Mouse (Mus musculus) liver, embryonic 15.5 days (tissue): ENCODE results near the gene Tmem202. TPM values are rescaled to one million over a fixed set of nuclear protein-coding genes. Genes with fewer than 3 reads are reported as not detected.

Source experiments
- ATAC-seq: fragments of 200-750 bp; cut with Nextera tagmentation; 2 replicates; pipeline ENCODE4 v1.8.0; 2017; ENCODE audit warnings: moderate number of reproducible peaks, mild to moderate bottlenecking, moderate library complexity; ENCODE audit not compliant: insufficient read depth
- H3K27ac ChIP-seq: fragments of 300-500 bp; sonication (generic); replicated peaks from 2 replicates; pipeline ENCODE4 v1.5.1; 2015; ENCODE audit warnings: mild to moderate bottlenecking, inconsistent platforms
- H3K27me3 ChIP-seq: fragments of 300-500 bp; sonication (generic); 2 replicates; pipeline ENCODE4 v1.6.1; 2015; ENCODE audit warnings: mild to moderate bottlenecking, inconsistent platforms
- H3K36me3 ChIP-seq: fragments of 300-500 bp; sonication (generic); replicated peaks from 2 replicates; pipeline ENCODE4 v1.6.1; 2015; ENCODE audit warnings: moderate library complexity, mild to moderate bottlenecking, inconsistent platforms
- H3K4me1 ChIP-seq: fragments of 300-500 bp; sonication (generic); replicated peaks from 2 replicates; pipeline ENCODE4 v1.6.1; 2015; ENCODE audit warnings: inconsistent platforms
- H3K4me2 ChIP-seq: fragments of 300-500 bp; sonication (generic); 2 replicates; pipeline ENCODE4 v1.6.1; 2015; ENCODE audit warnings: moderate library complexity, mild to moderate bottlenecking, inconsistent platforms
- H3K4me3 ChIP-seq: fragments of 300-500 bp; sonication (generic); replicated peaks from 2 replicates; pipeline ENCODE4 v1.5.1; 2015; ENCODE audit warnings: mild to moderate bottlenecking, inconsistent platforms
- H3K9ac ChIP-seq: fragments of 300-500 bp; sonication (generic); 2 replicates; pipeline ENCODE4 v1.6.1; 2015; ENCODE audit warnings: moderate library complexity, mild to moderate bottlenecking, inconsistent platforms
- H3K9me3 ChIP-seq: fragments of 300-500 bp; sonication (generic); replicated peaks from 2 replicates; pipeline ENCODE4 v1.6.1; 2016; ENCODE audit warnings: inconsistent platforms
- WGBS: fragments of 180-500 bp; shearing (Covaris S2); methylation state at CpG from one replicate; pipeline ENCODE4 v1.1.7; 2015; ENCODE audit warnings: mixed read lengths; ENCODE audit not compliant: insufficient replicate concordance; 5-methylcytosine and 5-hydroxymethylcytosine counted together
- polyA plus RNA-seq: library from polyadenylated mRNA; unstranded; fragments of >200 nt; fragmentation: Nextera tagmentation; extraction: Ambion mirVana; gene quantifications from 2 replicates; pipeline ENCODE4 v1.2.1, GENCODE M21; 2015

Gene Tmem202
- 0.08 TPM in 1 of 2 replicates, not detected in the other for polyA plus RNA-seq

DNA sequence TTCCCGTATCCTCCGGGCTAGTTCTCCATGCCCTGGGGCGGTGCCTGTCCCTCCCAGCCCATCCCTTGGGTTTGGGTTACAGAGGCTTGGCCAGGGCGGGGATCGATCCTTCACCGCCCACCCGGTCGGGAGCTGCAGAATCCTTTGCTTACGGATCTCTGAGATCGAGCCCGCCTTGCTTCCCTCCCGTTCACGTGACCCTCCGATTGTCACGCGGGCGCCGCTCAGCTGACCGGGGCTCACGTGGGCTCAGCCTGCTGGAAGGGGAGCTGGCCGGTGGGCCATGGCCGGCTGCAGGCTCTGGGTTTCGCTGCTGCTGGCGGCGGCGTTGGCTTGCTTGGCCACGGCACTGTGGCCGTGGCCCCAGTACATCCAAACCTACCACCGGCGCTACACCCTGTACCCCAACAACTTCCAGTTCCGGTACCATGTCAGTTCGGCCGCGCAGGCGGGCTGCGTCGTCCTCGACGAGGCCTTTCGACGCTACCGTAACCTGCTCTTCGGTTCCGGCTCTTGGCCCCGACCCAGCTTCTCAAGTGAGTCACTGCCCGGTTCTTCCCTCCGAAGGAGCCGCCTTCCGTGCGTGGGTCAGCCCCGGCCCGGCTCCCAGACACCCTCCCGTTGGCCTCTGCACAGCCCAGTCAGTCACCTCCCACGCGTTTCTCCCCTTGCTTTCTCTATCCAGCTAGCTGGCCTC is at the start of gene Tmem202, which contains the start of gene Hexa:
Tmem202 (minus strand) TSS at position 407 of the 697 bp plus-strand sequence.
Hexa (plus strand) TSS at position 100 of the 697 bp plus-strand sequence.
- Histone ChIP-seq H3K9ac (peak within 1 kb of the TSS; percentile 58), H3K4me1 (peaks cover 21% of the 10 kb centered on the region), H3K4me3 (peak within 1 kb of the TSS; percentile 65), H3K4me2 (peak within 1 kb of the TSS; percentile 92), H3K27ac (peak within 1 kb of the TSS; percentile 43), H3K27me3 (peaks cover 12% of the 10 kb centered on the region; the same call in 1 of the 2 replicates), H3K9me3 (no peaks in the 10 kb centered on the region), H3K36me3 (no peaks in the 10 kb centered on the region)
- ATAC-seq: peak; percentile 58
- under 1% methylated on average over 55 of the region's 55 CpGs for WGBS

- peaks cover 85% of the 10 kb centered on the region for H3K27me3 ChIP-seq
- no peaks in the 10 kb centered on the region for H3K9me3 ChIP-seq
- H3K4me1 ChIP-seq: no peaks in the 10 kb centered on the region
- H3K4me2 ChIP-seq: no peak overlapping the region
- 33% methylated on average over 12 of the region's 12 CpGs for WGBS
- no peak for ATAC-seq
- no peak overlapping the region for H3K4me3 ChIP-seq
- H3K36me3 ChIP-seq: no peaks in the 10 kb centered on the region
- no peak overlapping the region for H3K27ac ChIP-seq
- no peak overlapping the region for H3K9ac ChIP-seq
Measured at GRCm38 (mm10) chr9:59588710-59589671, 49.3 kb upstream of the Tmem202 start.

- ATAC-seq: no peak
- Histone ChIP-seq H3K9me3 (no peaks in the 10 kb centered on the region), H3K27ac (no peak overlapping the region), H3K4me2 (no peak overlapping the region), H3K4me3 (no peak overlapping the region), H3K36me3 (no peaks in the 10 kb centered on the region), H3K4me1 (no peaks in the 10 kb centered on the region), H3K9ac (no peak overlapping the region), H3K27me3 (peaks cover 93% of the 10 kb centered on the region)
- 52% methylated on average over 5 of the region's 5 CpGs for WGBS
Measured at GRCm38 (mm10) chr9:59588252-59588651, 48.6 kb upstream of the Tmem202 start.

GRCm38 (mm10) chr9:59584871-59585308 is 45.2 kb upstream of the Tmem202 start:
- peaks cover 98% of the 10 kb centered on the region for H3K27me3 ChIP-seq
- H3K27ac ChIP-seq: no peak overlapping the region
- H3K4me2 ChIP-seq: peak overlapping the region; percentile 36
- H3K4me3 ChIP-seq: no peak overlapping the region
- no peaks in the 10 kb centered on the region for H3K36me3 ChIP-seq
- H3K4me1 ChIP-seq: no peaks in the 10 kb centered on the region
- no peaks in the 10 kb centered on the region for H3K9me3 ChIP-seq
- WGBS: 4% methylated on average over 13 of the region's 13 CpGs
- H3K9ac ChIP-seq: no peak overlapping the region
- ATAC-seq: no peak

DNA sequence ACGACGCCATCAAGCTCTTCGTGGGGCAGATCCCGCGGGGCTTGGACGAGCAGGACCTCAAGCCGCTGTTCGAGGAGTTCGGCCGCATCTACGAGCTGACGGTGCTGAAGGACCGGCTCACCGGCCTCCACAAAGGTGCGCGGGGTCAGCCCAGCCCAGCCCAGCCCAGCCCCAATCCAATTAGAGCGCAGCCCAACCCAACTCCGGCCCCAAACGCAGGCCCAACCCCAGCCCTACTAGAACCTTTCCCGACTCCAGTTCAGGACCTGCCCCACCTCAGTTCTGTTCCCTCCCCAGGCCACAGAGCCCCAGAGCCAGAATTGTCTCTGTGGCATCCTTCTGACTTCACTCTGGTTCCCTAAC is 38.8 kb upstream of the Tmem202 start:
- 2% methylated on average over 20 of the region's 20 CpGs for WGBS
- Histone ChIP-seq H3K27ac (no peak overlapping the region), H3K4me1 (peaks cover 17% of the 10 kb centered on the region), H3K27me3 (peaks cover 87% of the 10 kb centered on the region), H3K9me3 (no peaks in the 10 kb centered on the region), H3K4me2 (peak overlapping the region; percentile 91), H3K36me3 (no peaks in the 10 kb centered on the region), H3K9ac (no peak overlapping the region), H3K4me3 (peak overlapping the region; percentile 59)
- ATAC-seq: no peak

GRCm38 (mm10) chr9:59577844-59578504 is 38.3 kb upstream of the Tmem202 start, which contains the start of gene Celf6:
Gene Celf6, plus strand, starts transcription at chr9:59577917.
- Histone ChIP-seq H3K9me3 (no peaks in the 10 kb centered on the region), H3K36me3 (no peaks in the 10 kb centered on the region), H3K27ac (no peak within 1 kb of the TSS), H3K9ac (no peak within 1 kb of the TSS), H3K4me3 (peak within 1 kb of the TSS; percentile 59), H3K27me3 (peaks cover 84% of the 10 kb centered on the region), H3K4me1 (peaks cover 17% of the 10 kb centered on the region), H3K4me2 (peak within 1 kb of the TSS; percentile 91)
- under 1% methylated on average over 61 of the region's 61 CpGs for WGBS
- peak; percentile 92 for ATAC-seq

DNA sequence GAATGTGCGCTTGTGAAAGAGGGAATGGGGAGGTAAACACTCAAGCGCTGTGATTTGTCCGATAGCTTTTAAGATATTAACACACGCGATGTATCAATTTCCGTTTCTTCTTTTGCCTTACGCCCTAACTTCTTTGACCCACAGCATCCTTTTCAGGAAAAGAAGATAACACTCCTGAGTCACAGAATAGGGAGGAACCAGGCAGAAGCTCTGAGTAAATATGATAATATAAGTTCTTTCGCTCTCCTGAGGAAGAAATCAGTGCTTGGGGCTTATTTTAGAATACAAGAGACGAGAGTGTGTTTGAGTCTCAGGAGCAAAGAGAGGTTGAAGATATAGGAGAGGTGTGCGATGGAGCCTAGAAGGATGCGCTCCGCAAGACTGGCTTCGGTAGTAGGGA is 37.8 kb upstream of the Tmem202 start:
- Histone ChIP-seq H3K4me2 (peak overlapping the region; percentile 91), H3K9ac (no peak overlapping the region), H3K4me1 (peaks cover 17% of the 10 kb centered on the region), H3K27ac (no peak overlapping the region), H3K27me3 (peaks cover 78% of the 10 kb centered on the region), H3K9me3 (no peaks in the 10 kb centered on the region), H3K36me3 (no peaks in the 10 kb centered on the region), H3K4me3 (peak overlapping the region; percentile 59)
- no peak for ATAC-seq
- 15% methylated on average over 13 of the region's 13 CpGs for WGBS

DNA sequence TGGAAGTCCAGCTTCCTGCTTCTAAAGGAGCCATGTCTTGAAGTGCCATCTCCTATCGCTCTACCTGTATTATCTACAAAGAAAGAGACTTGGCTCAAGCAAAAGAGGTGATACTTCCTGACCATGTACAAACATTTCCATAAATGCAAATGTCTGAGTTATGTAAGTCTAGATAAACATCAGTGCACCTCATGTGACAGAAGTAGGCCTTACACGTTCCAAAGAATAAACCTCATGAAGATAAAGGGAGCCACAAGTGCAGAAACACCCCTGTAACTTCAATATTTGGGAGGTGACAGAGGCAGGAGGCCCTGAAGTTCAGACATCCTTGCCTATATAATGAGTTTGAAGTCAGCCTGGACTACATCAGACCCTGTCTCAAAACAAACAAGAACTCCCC is 32.2 kb upstream of the Tmem202 start:
- Histone ChIP-seq H3K36me3 (no peaks in the 10 kb centered on the region), H3K27me3 (peaks cover 47% of the 10 kb centered on the region), H3K9ac (no peak overlapping the region), H3K4me1 (0 out of 2 replicates have a peak, but pooled peaks cover 3% of the 10 kb centered on the region), H3K27ac (no peak overlapping the region), H3K4me3 (no peak overlapping the region), H3K4me2 (no peak overlapping the region), H3K9me3 (no peaks in the 10 kb centered on the region)
- no peak for ATAC-seq
- WGBS: 47% methylated on average over 2 of the region's 2 CpGs

- H3K9ac ChIP-seq: no peak overlapping the region
- H3K4me1 ChIP-seq: 0 out of 2 replicates have a peak, but pooled peaks cover 3% of the 10 kb centered on the region
- peak; percentile 31; the same call in 1 of the 2 replicates for ATAC-seq
- no peaks in the 10 kb centered on the region for H3K9me3 ChIP-seq
- no peak overlapping the region for H3K4me2 ChIP-seq
- H3K36me3 ChIP-seq: peaks cover 16% of the 10 kb centered on the region
- no peak overlapping the region for H3K27ac ChIP-seq
- H3K27me3 ChIP-seq: peaks cover 24% of the 10 kb centered on the region
- H3K4me3 ChIP-seq: no peak overlapping the region
- WGBS: 15% methylated on average over 6 of the region's 6 CpGs
Measured at GRCm38 (mm10) chr9:59567111-59567510, 27.5 kb upstream of the Tmem202 start.

GRCm38 (mm10) chr9:59565600-59565999 is 26.0 kb upstream of the Tmem202 start:
- ATAC-seq: no peak
- Histone ChIP-seq H3K4me3 (no peak overlapping the region), H3K4me1 (0 out of 2 replicates have a peak, but pooled peaks cover 3% of the 10 kb centered on the region), H3K36me3 (peaks cover 16% of the 10 kb centered on the region), H3K9ac (no peak overlapping the region), H3K9me3 (no peaks in the 10 kb centered on the region), H3K27ac (no peak overlapping the region), H3K27me3 (peaks cover 21% of the 10 kb centered on the region), H3K4me2 (no peak overlapping the region)
- 16% methylated on average over 4 of the region's 4 CpGs for WGBS
